Mouse (Mus musculus): ENCODE data around the gene Gm15294.

Gm15294 gene

GRCm38 (mm10) chrX:141875135-141875534 lies at the start of gene Gm15294:
TSS of gene Gm15294 (minus strand) at chrX:141875235.
- no peak for DNase-seq

- no peak for DNase-seq
These were observed 9.5 kb upstream of the Gm15294 start for GRCm38 (mm10) chrX:141884336-141885048.

GRCm38 (mm10) chrX:141874024-141874423 lies 1.0 kb downstream of the Gm15294 start:
- DNase-seq = no peak

- no peak for DNase-seq
These were observed 1.4 kb downstream of the Gm15294 start for GRCm38 (mm10) chrX:141873597-141873996.

- no peak for DNase-seq
These were observed 19.2 kb downstream of the Gm15294 start for GRCm38 (mm10) chrX:141855684-141856396.

All from lung, postnatal 36 days (tissue).